Mouse (Mus musculus) urinary bladder, adult 2 months (tissue): Measurements from ENCODE around the gene Elmo1. TPM values are rescaled to one million over a fixed set of nuclear protein-coding genes. Genes with fewer than 3 reads are reported as not detected.

ENCODE experiments used
- DNase-seq: peaks from one replicate; pipeline ENCODE4 v3.0.0; 2022; ENCODE audit warnings: low spot score
- polyA plus RNA-seq: library from polyadenylated mRNA; depleted of rRNA; stranded (reverse); fragments of >200 nt; gene quantifications from 2 replicates; pipeline ENCODE4 v1.2.3, GENCODE M21; 2012

Gene Elmo1
- polyA plus RNA-seq, 1 experiment = 9.8 TPM

DNA sequence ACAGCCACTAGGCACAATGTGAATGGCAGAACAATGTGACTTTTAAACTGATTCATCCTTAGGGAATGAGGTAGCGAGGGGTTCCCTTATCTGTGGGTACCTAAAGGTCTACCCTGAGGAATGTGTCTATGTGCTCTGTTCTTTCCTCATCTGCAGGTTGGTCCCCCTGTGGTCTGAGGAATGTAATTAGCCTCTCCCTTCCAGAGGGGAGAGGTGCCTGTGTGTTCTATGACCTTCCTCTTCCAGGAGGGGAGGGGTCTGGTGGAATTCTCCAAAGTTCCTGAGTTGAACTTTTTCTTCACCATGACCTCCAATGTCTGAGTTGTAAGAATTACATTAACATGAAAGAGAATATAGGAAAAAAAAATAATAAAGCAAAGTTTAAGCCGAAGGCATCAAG, 294.4 kb downstream of the Elmo1 start:
- no peak for DNase-seq

GRCm38 (mm10) chr13:20385423-20385822, 295.0 kb downstream of the Elmo1 start:
- DNase-seq = no peak

DNA sequence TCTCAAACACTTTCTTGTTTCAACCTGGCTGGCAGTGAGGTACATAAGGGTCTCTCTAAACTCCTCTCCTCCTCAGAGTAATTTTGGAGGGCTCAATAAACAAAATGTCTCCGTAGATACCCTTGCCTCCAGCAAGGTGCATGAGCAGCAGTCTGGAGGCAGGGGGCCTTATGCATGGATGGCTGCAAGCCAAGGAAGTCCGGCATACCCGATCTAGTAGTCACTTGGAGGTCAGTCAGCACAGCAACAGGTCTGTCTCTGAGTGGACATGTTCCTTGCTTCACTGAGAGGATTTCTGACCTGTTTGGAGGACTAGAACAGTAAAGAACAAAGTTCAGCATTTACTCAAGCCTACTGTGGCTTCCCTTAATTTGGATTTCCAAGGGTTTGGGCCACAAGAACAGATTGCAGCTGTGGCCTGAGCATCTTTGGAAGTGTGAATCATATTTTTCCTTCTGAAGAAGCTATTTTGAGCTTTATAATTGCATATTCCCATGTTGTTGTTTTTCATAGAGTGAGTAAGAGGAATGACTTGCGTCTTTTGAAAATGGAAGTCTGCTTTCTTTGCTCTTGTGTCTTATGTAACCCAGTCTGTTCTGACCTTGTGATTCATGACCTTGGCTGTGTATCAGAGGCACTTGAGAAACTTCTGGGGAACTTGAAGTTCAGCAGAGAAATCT, 296.2 kb downstream of the Elmo1 start:
- no peak for DNase-seq

DNA sequence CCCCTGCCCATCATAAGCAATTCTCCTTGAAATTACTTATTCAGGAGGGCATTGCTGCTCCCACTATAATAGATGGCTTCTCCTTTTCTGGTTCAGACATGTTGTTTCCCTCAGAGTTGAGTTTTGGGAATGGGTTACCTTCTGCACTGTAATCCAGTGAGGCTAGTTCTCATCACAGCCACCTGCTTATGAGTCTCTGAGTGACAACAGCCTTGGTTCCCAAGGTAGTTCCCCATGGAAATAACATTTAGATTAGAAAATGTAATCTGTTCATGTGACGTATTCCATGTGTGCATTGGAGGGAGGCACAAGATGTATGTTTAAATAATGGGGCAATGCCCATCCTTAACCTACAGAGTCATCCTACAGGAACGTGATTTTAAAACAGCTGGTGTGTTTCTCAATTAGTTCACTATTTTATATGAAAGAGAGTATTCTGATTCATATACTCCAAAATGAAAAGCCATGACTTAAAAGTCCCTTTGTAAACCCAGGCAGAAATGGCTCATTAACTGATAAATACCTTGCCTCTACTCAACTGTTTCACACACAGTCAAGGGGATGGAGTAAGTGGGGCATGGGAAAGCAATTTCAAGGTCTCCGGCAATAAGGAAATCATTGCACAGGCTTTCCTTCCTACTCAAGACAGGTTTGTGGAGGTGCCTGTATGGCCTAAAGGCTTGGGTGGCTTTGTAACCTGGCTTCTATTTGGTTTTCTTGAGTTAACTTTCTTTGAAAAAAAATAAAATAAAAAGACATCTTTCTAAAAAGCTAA, 302.6 kb downstream of the Elmo1 start:
- no peak for DNase-seq

GRCm38 (mm10) chr13:20397744-20398143, 307.3 kb downstream of the Elmo1 start:
- no peak for DNase-seq

GRCm38 (mm10) chr13:20398311-20398710, 307.9 kb downstream of the Elmo1 start:
- no peak for DNase-seq

DNA sequence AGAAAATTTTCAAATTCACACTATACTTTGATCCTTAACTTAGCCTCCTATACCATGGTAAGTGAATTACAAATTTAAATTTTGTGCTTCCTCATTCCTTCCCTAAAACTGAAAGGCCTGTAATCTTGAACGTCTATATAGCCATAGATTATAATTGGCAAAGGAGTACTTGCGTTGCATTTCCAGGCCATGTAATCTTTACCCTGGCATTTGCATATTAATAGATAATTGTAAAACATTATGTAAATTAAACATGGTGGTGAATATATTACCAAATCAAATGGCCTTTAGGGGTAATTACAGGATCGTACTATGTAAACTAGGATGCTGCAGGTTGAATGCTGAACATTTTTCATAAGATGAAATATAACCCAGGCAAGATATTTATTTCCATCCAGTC, 314.1 kb downstream of the Elmo1 start:
- DNase-seq = no peak

- no peak for DNase-seq
Observed at GRCm38 (mm10) chr13:20406470-20407213, 316.2 kb downstream of the Elmo1 start.

GRCm38 (mm10) chr13:20410306-20411101, 320.1 kb downstream of the Elmo1 start:
- DNase-seq = no peak

- DNase-seq = no peak
Observed at GRCm38 (mm10) chr13:20416691-20417660, 326.6 kb downstream of the Elmo1 start.

DNA sequence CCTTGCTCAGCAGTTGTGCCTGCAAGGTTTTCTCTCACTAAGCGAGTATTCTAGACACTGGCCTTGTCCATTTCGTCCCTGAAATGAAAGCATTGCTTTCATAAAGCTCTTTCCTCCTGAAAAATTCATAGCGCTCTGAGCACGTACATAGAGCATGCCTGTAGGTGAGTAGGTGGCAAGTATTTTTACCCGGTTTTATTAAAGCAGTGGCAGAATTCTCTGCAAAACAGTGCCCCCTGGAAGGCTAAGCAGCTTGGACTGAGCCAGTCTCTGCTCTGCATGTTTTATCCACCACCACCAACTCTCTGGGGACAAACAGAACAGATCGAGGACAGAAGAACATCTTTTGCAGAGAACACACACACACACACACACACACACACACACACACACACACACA, 340.6 kb downstream of the Elmo1 start:
- no peak for DNase-seq

- DNase-seq = no peak
Observed at GRCm38 (mm10) chr13:20433221-20433858, 342.9 kb downstream of the Elmo1 start.

DNA sequence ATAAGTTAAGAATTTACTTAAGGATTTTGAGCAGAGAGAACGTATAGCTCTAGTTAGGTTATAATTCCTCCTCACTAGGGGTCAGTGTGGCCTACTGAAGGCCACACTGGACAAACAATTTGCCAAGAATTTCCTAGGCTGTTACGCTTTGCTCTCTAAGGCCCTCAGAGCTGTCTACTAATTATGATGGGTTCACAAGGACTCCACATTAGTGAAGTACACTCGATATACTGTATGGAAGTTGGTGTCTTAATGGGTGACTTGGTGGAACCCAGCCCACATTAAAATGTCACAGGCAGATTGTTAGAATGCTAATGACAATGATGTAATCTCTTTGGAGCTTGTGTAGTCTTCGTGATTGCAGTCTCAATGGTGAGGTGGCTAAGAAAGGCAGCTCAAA, 343.7 kb downstream of the Elmo1 start:
- DNase-seq = no peak

DNA sequence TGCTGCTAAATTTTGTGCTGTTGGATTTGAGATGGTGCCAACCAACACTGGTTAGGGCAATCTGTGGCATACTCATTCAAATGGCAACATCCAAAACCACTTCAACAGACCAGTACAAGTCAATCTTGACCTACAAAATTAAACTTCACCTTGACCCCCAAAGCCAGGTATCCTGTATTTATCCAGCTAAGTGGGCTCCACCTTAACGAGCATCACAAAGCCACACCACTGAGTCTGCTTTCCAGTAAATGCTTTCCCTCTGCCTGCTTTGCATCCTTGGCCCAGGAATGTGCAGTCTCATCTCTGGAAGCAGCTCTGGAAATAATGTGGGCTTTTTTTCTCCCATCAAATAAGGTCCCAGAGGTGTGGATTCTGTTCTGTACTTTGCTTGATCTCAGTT, 349.1 kb downstream of the Elmo1 start:
- DNase-seq = no peak

- DNase-seq = no peak
Observed at GRCm38 (mm10) chr13:20450831-20451353, 360.5 kb downstream of the Elmo1 start.

DNA sequence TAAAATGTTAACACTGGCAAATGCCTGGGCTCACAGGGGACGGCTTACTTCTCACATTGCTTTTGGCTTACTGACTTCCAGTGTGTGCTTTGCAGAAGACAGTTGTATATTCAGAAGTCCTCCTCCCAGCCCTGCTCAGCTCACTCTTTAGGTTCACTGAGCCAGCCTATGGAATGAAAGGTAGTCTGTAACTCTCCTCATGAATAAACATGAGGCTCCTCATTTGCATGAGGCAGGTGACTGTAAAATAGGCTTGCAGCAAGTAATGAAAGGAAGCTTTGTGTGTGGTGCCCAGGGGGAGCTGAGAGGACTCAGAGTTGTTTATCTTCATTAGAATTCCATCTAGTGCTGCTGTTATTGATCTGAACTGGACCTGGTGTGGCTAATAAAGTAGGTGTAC, 364.0 kb downstream of the Elmo1 start:
- no peak for DNase-seq

GRCm38 (mm10) chr13:20460096-20460495, 369.7 kb downstream of the Elmo1 start:
- DNase-seq = no peak

GRCm38 (mm10) chr13:20461616-20462015, 371.2 kb downstream of the Elmo1 start:
- no peak for DNase-seq

- DNase-seq = no peak
Observed at GRCm38 (mm10) chr13:20464161-20464560, 373.8 kb downstream of the Elmo1 start.

DNA sequence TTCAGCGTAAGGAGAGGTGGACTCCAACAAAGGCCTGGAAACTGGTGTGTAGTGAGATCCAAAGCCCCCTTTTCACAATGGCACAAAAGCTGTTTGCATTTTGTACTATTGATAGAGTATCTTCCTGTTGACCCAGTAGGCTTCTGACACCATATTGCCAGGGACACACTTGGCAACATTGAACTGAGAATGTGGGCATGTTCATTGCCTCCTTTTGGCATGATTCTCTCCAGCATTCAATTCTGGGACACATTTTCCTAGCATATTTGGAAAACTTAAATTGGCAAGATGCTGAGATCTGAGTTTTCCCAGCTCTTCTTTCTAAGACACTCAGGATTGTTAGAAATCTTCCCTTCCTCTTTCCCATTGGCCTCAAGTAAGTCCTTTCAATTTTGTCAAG, 377.0 kb downstream of the Elmo1 start:
- no peak for DNase-seq
